Mouse (Mus musculus) hindbrain, embryonic 10.5 days (tissue): Measurements from ENCODE around the gene Pctp. TPM values are rescaled to one million over a fixed set of nuclear protein-coding genes. Genes with fewer than 3 reads are reported as not detected.

Source experiments
- DNase-seq: peaks from one replicate; pipeline ENCODE4 v3.0.0-alpha.2; 2017; ENCODE audit warnings: low spot score
- H3K27ac ChIP-seq: fragments of 300-500 bp; sonication (generic); 2 replicates; pipeline ENCODE4 v1.5.1; 2016; ENCODE audit warnings: mild to moderate bottlenecking, moderate library complexity
- H3K27me3 ChIP-seq: fragments of 300-500 bp; sonication (generic); 2 replicates; pipeline ENCODE4 v1.6.1; 2016; ENCODE audit warnings: mild to moderate bottlenecking; ENCODE audit not compliant: poor library complexity, insufficient read depth, severe bottlenecking
- H3K36me3 ChIP-seq: fragments of 300-500 bp; sonication (generic); 2 replicates; pipeline ENCODE4 v1.6.1; 2016; ENCODE audit warnings: mild to moderate bottlenecking, moderate library complexity
- H3K4me1 ChIP-seq: fragments of 300-500 bp; sonication (generic); replicated peaks from 2 replicates; pipeline ENCODE4 v1.6.1; 2016; ENCODE audit warnings: mild to moderate bottlenecking
- H3K4me3 ChIP-seq: fragments of 300-500 bp; sonication (generic); 2 replicates; pipeline ENCODE4 v1.5.1; 2016; ENCODE audit warnings: mild to moderate bottlenecking, moderate library complexity
- H3K9me3 ChIP-seq: fragments of 300-500 bp; sonication (generic); 2 replicates; pipeline ENCODE4 v1.6.1; 2016; ENCODE audit warnings: mild to moderate bottlenecking, moderate library complexity
- WGBS: fragments of 180-500 bp; shearing (Covaris S2); methylation state at CpG from one replicate; pipeline ENCODE4 v1.1.7; 2016; 5-methylcytosine and 5-hydroxymethylcytosine counted together
- polyA plus RNA-seq: library from polyadenylated mRNA; unstranded; fragments of >200 nt; fragmentation: Nextera tagmentation; extraction: Ambion mirVana; gene quantifications from 2 replicates; pipeline ENCODE4 v1.2.1, GENCODE M21; 2016

The Pctp gene
- polyA plus RNA-seq: 15.0 and 19.6 TPM in 2 replicates

- WGBS: 16% methylated on average over 35 of the region's 35 CpGs
- H3K27ac ChIP-seq: peak within 1 kb of the TSS; percentile 90
- no peaks in the 10 kb centered on the region for H3K27me3 ChIP-seq
- DNase-seq: peak; percentile 89
- H3K9me3 ChIP-seq: no peaks in the 10 kb centered on the region
- H3K36me3 ChIP-seq: no peaks in the 10 kb centered on the region
- peaks cover 14% of the 10 kb centered on the region for H3K4me1 ChIP-seq
- peak within 1 kb of the TSS; percentile 71 for H3K4me3 ChIP-seq
Observed at GRCm38 (mm10) chr11:90002231-90002986, at the start of gene Pctp. Pctp (minus strand) TSS chr11:90002894.

- 88% methylated on average over 7 of the region's 7 CpGs for WGBS
- H3K27ac ChIP-seq: no peak overlapping the region
- no peaks in the 10 kb centered on the region for H3K9me3 ChIP-seq
- no peaks in the 10 kb centered on the region for H3K27me3 ChIP-seq
- 0 out of 2 replicates have a peak, but pooled peaks cover 4% of the 10 kb centered on the region for H3K4me1 ChIP-seq
- no peaks in the 10 kb centered on the region for H3K36me3 ChIP-seq
- DNase-seq: no peak
- no peak overlapping the region for H3K4me3 ChIP-seq
Observed at GRCm38 (mm10) chr11:90050016-90050415, 47.3 kb upstream of the Pctp start.

- Histone ChIP-seq H3K36me3 (no peaks in the 10 kb centered on the region), H3K9me3 (no peaks in the 10 kb centered on the region), H3K27ac (no peak overlapping the region), H3K27me3 (no peaks in the 10 kb centered on the region), H3K4me1 (0 out of 2 replicates have a peak, but pooled peaks cover 4% of the 10 kb centered on the region), H3K4me3 (no peak overlapping the region)
- DNase-seq: no peak
- WGBS: 93% methylated on average over 9 of the region's 9 CpGs
Observed at GRCm38 (mm10) chr11:90047271-90047670, 44.6 kb upstream of the Pctp start.

GRCm38 (mm10) chr11:90046211-90046610 lies 43.5 kb upstream of the Pctp start:
- 38% methylated on average over 7 of the region's 7 CpGs for WGBS
- no peak for DNase-seq

GRCm38 (mm10) chr11:90044459-90044858 lies 41.8 kb upstream of the Pctp start:
- DNase-seq: no peak
- no peak overlapping the region for H3K27ac ChIP-seq
- no peaks in the 10 kb centered on the region for H3K36me3 ChIP-seq
- H3K27me3 ChIP-seq: no peaks in the 10 kb centered on the region
- WGBS: 90% methylated on average over 4 of the region's 4 CpGs
- no peaks in the 10 kb centered on the region for H3K9me3 ChIP-seq
- H3K4me3 ChIP-seq: no peak overlapping the region
- H3K4me1 ChIP-seq: 0 out of 2 replicates have a peak, but pooled peaks cover 4% of the 10 kb centered on the region

More at GRCm38 (mm10) chr11:90046211-90046610, 43.5 kb upstream of the Pctp start:
- Histone ChIP-seq H3K4me1 (0 out of 2 replicates have a peak, but pooled peaks cover 4% of the 10 kb centered on the region), H3K27ac (no peak overlapping the region), H3K4me3 (no peak overlapping the region), H3K27me3 (no peaks in the 10 kb centered on the region), H3K9me3 (no peaks in the 10 kb centered on the region), H3K36me3 (no peaks in the 10 kb centered on the region)

- Histone ChIP-seq H3K9me3 (0 out of 2 replicates have a peak, but pooled peaks cover 2% of the 10 kb centered on the region), H3K27me3 (0 out of 2 replicates have a peak, but pooled peaks cover 1% of the 10 kb centered on the region), H3K27ac (no peak overlapping the region), H3K4me3 (no peak overlapping the region), H3K4me1 (peaks cover 6% of the 10 kb centered on the region), H3K36me3 (no peaks in the 10 kb centered on the region)
- peak; percentile 61 for DNase-seq
- 29% methylated on average over 5 of the region's 5 CpGs for WGBS
Observed at GRCm38 (mm10) chr11:90038022-90038421, 35.3 kb upstream of the Pctp start.

- Histone ChIP-seq H3K27ac (no peak overlapping the region), H3K9me3 (0 out of 2 replicates have a peak, but pooled peaks cover 2% of the 10 kb centered on the region), H3K27me3 (peaks cover 17% of the 10 kb centered on the region), H3K36me3 (no peaks in the 10 kb centered on the region), H3K4me3 (no peak overlapping the region), H3K4me1 (peaks cover 8% of the 10 kb centered on the region)
- WGBS: 86% methylated on average over 4 of the region's 4 CpGs
- no peak for DNase-seq
Observed at GRCm38 (mm10) chr11:90036416-90036815, 33.7 kb upstream of the Pctp start.

- Histone ChIP-seq H3K27me3 (peaks cover 25% of the 10 kb centered on the region), H3K9me3 (0 out of 2 replicates have a peak, but pooled peaks cover 2% of the 10 kb centered on the region), H3K4me1 (peaks cover 15% of the 10 kb centered on the region), H3K27ac (no peak overlapping the region), H3K36me3 (no peaks in the 10 kb centered on the region), H3K4me3 (no peak overlapping the region)
- DNase-seq: no peak
- WGBS: 92% methylated on average over 14 of the region's 14 CpGs
Observed at GRCm38 (mm10) chr11:90035532-90035931, 32.8 kb upstream of the Pctp start.

GRCm38 (mm10) chr11:90034646-90035045 lies 32.0 kb upstream of the Pctp start:
- H3K27ac ChIP-seq: no peak overlapping the region
- H3K27me3 ChIP-seq: peaks cover 31% of the 10 kb centered on the region
- no peaks in the 10 kb centered on the region for H3K36me3 ChIP-seq
- no peak for DNase-seq
- no peak overlapping the region for H3K4me3 ChIP-seq
- H3K4me1 ChIP-seq: peaks cover 21% of the 10 kb centered on the region
- 93% methylated on average over 12 of the region's 12 CpGs for WGBS
- H3K9me3 ChIP-seq: 0 out of 2 replicates have a peak, but pooled peaks cover 2% of the 10 kb centered on the region

GRCm38 (mm10) chr11:90033442-90033841 lies 30.7 kb upstream of the Pctp start:
- H3K27me3 ChIP-seq: peaks cover 39% of the 10 kb centered on the region
- 0 out of 2 replicates have a peak, but pooled peaks cover 2% of the 10 kb centered on the region for H3K9me3 ChIP-seq
- no peak overlapping the region for H3K27ac ChIP-seq
- no peaks in the 10 kb centered on the region for H3K36me3 ChIP-seq
- peak overlapping the region; percentile 26; the same call in 1 of the 2 replicates for H3K4me3 ChIP-seq
- WGBS: 37% methylated on average over 5 of the region's 5 CpGs
- DNase-seq: no peak
- H3K4me1 ChIP-seq: peaks cover 25% of the 10 kb centered on the region

- Histone ChIP-seq H3K9me3 (0 out of 2 replicates have a peak, but pooled peaks cover 2% of the 10 kb centered on the region), H3K36me3 (no peaks in the 10 kb centered on the region), H3K4me3 (peak overlapping the region; percentile 26), H3K4me1 (peaks cover 25% of the 10 kb centered on the region), H3K27ac (0 out of 2 replicates have a peak overlapping the region, but pooled peaks have one; percentile 40), H3K27me3 (peaks cover 46% of the 10 kb centered on the region)
- 28% methylated on average over 8 of the region's 8 CpGs for WGBS
- DNase-seq: no peak
Observed at GRCm38 (mm10) chr11:90032807-90033206, 30.1 kb upstream of the Pctp start.

- Histone ChIP-seq H3K27ac (no peak overlapping the region), H3K9me3 (no peaks in the 10 kb centered on the region), H3K36me3 (no peaks in the 10 kb centered on the region), H3K27me3 (peaks cover 46% of the 10 kb centered on the region), H3K4me1 (peaks cover 38% of the 10 kb centered on the region), H3K4me3 (peak overlapping the region; percentile 47)
- WGBS: 25% methylated on average over 7 of the region's 7 CpGs
- DNase-seq: no peak
Observed at GRCm38 (mm10) chr11:90031076-90031475, 28.4 kb upstream of the Pctp start.

GRCm38 (mm10) chr11:90030557-90030956 lies 27.9 kb upstream of the Pctp start:
- DNase-seq: peak; percentile 63
- peaks cover 46% of the 10 kb centered on the region for H3K27me3 ChIP-seq
- peak overlapping the region; percentile 47 for H3K4me3 ChIP-seq
- WGBS: 1% methylated on average over 15 of the region's 15 CpGs
- H3K9me3 ChIP-seq: no peaks in the 10 kb centered on the region
- H3K4me1 ChIP-seq: peaks cover 43% of the 10 kb centered on the region
- H3K27ac ChIP-seq: no peak overlapping the region
- no peaks in the 10 kb centered on the region for H3K36me3 ChIP-seq
